Mouse (Mus musculus): ENCODE results near the gene Znrf3.

Znrf3 gene

DNA sequence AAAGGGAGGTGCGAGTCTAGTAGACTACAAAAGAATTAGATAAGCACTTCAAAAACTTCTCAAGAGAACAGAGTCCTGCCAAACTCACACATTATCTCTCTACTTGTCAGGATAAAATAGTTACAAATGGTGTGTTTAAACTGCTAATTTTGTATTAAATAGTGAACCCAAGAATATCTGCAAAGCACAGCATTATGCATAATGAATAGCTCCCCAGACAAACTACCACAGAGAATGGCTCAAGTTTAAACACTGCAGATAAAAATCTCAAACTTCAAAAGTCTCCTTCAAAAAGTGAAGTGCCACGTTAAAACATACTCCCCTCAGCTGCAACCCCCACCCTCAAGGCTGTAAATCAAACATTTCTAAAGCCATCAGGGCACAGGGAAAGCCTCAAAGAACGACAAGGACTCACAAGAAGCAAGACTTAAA, 2.0 kb downstream of the Znrf3 start:
- no peak for DNase-seq (ENCODE audit: low spot score in 2 of 2)

DNA sequence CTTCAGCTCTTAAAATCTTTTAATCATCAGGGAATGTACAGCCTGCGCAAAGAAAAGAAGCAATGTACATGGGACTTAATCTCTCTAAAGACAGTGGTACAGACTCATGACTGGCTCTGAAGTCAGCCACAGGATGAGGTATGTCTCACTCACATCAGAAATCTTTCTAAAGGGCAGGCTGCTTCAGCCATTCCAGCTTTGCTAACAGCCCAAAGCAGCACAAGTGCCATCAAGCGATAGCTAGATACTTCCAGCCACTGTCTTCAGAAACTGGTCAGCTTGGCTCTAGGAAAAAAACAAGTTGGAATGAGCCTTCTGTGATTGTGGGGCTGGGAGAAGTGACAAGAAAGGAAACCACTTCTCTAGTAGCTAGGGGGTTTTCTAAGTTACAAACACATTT, 7.0 kb downstream of the Znrf3 start:
- no peak for DNase-seq (ENCODE audit: low spot score in 2 of 2)

DNA sequence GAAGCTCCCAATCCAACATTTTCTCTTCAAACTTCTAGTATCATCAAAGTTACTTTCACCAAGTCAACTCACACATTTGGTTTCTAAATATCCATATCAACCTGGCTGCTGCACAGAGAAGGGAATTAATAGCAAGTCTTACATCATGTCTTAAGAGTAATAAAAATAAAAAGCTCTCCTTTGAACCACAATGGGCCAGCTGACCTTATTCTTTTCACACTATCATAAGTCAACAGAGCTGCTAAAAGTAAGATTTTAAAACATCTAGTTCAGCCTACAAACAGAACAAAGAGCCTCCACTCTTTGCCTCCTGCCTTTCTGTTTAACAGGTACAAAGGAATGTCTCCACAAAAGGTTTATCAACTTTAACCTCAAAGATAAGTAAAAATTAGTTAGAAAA, 7.7 kb downstream of the Znrf3 start:
- no peak for DNase-seq (ENCODE audit: low spot score in 2 of 2)

DNA sequence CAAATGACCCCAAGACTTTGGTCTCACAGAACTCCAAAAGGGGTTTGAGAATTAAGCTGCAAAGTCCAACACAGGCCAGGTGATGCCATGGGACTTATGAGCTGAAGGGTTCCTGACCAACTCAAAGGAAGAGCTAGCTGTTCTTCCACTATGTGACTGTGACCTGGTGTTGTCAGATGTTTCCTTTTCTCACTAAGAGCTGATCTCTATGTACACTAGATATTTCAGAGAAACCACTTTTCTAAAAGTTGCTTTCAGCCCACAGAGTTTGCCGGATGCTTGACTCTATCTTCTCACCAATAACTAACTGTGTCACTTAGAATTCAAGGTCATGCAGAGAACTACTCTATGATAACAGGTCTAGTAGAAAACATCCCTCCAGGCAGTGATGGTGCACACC, 9.2 kb downstream of the Znrf3 start:
- DNase-seq (ENCODE audit: low spot score in 2 of 2), result no peak

DNA sequence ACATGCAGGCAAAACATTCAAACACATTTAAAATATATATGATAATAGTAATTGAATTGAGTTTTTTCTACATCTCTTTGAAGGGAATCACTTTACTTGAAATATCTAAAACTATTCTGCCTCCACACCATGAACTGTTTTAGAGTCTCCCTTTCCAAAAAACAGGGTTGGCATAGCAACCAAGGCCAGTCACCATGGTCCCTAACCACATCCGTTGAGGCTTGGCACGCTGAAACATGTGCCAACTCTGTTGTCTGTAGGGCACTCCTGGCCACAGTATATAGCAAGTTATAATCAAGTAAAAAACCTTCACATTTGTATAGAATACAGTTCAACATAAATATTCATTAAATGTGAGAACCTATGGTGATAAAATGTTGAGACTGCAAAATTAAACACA, 12.3 kb downstream of the Znrf3 start:
- peak; percentile 68 to 71 for DNase-seq (ENCODE audit: low spot score in 2 of 2)

DNA sequence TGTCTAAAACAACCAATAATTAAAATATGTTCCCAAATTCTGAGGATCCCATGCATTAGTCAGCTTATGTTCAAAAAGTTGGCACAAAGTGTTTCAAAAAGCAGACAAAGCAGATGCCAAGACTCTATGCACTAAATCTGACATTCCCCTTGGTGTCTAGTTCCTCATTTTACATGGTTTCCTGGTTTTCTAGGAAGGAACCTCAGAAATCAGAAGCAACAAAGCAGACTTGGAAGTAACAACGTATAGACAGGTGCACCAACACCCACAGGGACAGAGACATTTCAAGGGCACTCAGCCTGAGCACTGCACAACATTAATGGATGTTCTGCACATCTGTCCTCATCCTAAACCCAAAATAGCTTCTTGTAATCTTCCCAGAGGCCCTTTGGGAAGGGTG, 13.8 kb downstream of the Znrf3 start:
- no peak for DNase-seq (ENCODE audit: low spot score in 2 of 2)

DNA sequence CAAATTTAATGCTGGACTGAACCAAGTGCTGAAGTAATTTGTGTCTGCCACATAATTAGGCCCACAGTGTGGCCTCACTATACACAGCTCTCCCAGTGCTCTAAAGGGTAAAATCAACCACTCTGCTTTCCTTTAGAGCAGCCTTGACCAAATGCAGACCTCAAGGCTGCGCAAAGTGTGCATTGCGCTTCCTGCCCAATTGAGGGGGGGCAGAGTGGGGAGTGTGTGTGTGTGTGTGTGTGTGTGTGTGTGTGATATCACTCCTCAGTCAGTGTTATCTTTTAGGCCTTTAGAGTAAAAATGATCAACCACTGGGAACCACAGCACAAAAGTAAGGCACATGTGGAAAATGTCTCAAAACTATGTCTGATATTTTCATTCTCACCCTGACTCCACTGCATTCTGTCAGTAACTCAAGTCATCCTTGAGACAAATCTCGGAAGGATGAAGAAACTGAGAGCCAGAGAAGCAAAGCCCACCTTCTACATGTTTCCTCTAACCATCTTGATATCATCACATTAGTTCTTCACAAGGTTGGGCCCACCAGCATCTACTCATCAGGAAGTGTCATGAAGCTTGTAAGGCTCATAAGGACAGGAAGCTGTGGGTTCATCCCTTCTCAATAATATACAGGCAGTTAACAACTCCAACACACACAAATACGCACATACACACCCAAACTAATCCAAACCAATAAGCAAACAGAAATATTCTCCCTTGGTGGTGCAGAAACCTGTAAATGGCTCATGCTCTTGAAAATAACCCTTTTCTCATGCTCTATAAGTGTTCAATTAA, 15.1 kb downstream of the Znrf3 start:
- DNase-seq (ENCODE audit: low spot score in 2 of 2), result no peak

DNA sequence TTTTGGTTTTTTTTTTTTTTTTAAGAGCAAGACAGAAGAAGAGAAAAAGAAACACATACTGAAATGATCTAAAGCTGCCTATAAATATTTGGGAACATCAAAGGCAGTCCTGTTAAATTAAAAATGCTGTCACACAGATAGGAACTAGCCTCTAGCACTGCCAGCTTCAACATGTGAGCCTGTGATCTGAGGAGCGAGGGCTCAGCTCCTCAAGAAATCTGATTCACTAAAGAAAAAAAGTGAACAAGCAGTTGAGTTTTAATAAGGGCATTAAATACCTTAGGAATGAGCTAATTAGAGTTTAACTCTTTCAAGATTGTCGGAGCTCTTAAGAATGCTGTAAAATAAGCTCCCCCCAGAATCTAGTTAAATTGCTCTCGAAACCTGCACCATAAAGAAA, 17.4 kb downstream of the Znrf3 start:
- no peak for DNase-seq (ENCODE audit: low spot score in 2 of 2)

DNA sequence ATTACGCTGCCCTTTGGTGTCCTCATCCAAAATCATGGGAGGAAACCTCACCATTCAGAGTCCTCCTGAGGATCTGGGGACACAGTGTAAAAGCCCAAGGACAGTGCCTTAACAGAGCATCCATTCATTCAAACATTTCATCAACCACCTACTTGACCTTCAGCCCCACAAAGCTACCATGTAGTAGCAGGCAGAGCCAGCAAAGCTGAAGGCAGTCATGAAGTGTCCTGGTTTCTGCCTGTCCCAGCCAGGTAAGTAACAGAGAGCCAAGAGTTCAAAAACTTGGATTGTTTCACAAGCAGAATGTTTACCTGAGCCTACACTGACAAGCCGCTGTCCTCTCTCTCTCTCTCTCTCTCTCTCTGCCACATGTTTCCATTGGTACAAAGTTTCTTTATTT, 18.3 kb downstream of the Znrf3 start:
- DNase-seq (ENCODE audit: low spot score in 2 of 2), result no peak

DNA sequence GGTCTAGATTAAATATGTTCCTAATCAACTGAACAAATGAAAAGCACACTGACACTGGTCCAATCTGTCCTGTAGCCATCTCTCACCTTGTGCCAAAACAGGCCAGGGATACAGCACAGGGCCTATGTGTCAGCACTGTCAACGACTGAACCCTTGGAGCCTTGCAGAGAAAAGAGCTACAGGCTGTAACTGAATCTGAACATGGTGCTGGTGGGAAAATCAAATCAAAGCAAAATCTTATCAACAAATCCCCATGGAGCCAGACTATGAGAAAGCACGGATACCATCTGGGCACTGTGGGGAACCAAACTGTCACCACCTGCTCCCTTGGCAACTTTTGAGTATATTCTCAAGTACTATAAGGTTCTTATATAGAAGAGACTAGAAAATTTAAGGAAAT, 19.5 kb downstream of the Znrf3 start:
- no peak for DNase-seq (ENCODE audit: low spot score in 2 of 2)

DNA sequence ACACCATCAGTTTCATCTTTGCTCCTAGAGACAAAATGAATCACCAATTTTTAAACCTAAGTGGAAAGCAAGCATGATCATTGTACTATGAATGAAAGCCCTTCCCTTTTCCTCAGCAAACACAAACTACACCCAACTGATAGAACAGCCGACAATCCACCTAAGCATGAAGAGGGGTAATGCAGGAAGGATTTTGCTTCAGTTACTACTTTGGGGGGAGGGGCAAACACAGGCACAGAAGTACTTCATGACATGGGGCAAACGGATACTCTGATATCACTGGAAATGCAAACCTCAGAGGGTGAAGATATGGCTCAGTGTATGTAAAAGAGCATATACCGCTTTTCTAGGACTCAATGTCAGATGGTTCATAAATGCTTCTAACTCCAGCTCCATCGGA, 20.5 kb downstream of the Znrf3 start:
- no peak for DNase-seq (ENCODE audit: low spot score in 2 of 2)

DNA sequence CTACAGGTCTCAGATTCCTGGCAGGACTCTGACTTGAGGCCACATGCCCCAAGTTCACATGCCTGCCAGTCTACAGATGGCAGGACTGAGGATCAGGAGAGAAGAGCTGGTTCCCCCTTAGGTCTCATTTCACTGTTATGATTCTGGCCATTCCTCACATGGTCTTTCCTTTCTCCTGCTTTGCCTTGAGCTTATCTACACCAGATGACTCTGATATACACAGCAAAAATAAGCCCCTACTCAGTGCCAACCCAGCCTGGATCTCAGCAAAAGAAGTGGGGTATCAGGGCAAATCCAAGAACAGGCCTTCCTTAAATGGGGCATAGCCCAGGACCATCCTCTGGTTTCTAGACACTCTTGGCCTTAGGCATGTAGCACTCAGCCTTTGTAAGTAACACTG, 21.6 kb downstream of the Znrf3 start:
- no peak for DNase-seq (ENCODE audit: low spot score in 2 of 2)

DNA sequence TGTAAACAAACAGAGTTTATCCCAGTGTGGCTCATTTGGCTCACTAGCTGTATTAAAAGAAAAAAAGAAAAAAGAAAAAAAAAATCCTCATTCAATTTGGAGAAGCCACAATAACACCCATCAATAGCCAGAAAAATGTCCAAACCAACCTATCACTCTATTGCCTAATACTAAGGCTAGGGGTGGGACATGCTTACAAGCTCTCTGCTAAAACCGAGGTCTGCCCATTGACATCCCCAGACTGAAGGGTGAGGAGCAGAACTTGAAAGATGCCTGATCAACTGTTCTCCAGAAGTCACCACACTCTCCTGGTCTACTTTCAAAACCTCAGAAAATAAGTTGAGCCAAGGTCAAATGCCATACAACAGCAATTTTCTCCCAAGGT, 22.4 kb downstream of the Znrf3 start:
- DNase-seq (ENCODE audit: low spot score in 2 of 2), result no peak

DNA sequence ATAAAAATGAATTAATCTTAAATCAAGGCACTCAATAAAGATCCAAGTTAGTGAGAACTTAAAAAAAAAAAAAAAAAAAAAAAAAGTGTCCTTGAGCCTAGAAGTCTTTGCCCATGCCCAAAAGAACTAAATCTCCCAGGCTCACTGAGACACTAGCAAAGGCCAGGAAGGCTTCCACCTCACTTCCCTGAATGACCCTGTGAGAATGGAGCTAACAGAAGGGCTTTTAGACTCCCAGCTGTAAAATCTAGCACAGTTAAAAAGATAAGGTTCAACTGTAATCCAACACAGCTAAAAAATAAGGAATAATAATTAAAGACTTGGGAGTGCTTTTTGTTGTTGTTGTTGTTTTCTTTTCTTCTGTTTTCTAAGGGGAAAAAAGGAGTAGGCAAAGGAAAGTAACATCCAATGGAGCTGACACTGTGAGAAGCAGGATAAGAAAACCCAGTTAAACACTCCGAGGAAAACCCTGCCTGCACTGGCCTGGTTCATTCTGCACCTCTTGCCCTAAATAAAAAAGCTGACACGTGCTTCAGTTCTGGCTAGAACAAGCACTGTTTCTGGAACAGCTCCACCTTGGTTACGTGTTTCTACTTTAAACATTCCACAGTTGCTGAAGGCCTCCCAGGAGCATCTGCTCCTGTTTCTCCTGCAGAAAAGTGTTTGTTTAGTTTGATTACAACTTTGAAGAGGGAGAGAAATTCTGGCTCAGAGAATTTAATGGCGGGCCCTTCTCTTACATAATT, 23.0 kb downstream of the Znrf3 start:
- DNase-seq (ENCODE audit: low spot score in 2 of 2), result no peak

DNA sequence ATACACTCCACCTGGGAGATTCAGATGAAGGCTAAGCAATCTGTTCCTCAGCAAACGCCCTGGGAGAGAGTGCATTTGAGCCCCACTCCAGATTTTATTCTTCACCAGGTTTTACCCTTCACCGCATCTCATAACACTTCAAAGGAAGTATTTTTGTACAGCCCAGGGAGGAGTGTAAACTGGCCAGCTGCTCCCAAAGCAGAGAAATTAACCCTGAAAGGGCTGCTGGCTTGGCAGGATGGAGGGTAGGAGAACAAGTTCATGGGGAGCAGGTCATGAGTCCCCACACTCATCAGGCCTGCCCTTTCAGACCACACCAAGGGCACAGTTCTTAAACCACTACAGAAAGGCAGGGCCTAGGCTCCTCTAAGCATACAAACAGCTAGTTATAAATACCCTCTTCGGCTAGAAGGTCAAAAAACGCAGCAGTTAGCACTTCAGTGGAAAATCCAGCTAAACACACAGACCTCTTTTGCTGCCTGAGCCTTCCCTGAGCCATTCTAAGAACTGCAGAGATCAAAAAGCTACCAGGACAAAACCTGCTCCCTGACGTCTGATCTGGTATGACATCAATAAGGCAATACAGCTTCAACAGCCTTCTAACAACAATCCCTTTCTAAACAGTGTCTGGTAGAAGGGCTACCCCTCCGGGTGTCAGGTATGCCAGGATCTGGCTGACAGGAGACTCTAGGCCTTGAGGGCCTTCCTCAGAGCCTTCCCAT, 28.9 kb downstream of the Znrf3 start:
- DNase-seq (ENCODE audit: low spot score in 2 of 2), result no peak

DNA sequence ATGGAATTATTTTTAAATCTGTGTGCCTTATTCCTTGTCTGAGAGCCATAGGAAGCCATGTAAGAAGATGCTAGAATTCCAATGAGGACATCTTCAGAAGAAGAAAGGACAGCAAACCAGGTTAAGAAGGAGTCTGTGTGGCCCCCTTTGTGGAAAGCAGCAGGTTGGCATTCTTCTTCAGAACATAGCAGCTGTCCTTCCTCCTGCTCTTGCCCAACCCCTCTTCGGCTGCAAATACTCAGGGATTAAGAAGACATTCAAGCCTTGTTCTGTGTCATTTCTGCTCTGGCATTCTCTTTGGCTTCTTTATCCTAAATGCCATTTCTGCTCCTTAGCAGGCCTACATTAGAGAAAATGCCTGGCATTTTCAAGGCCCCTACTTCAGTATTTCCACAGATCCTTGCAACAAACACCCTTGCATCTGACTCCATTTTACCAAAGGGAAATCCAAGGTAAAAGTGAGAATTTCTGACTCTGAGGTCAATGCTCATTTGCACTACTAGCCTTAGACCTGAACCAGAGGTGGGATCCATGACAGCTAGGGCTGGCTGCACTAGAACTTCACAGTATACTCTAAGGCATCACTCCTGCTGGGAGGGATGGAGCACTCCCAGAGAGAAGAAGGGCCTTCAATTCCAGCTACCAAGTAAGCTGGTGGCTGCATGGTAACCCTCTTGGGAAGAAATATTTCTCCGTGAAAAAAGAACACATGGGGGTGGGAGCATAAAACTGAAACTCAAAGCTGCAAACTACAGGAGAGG, 29.6 kb downstream of the Znrf3 start:
- no peak for DNase-seq (ENCODE audit: low spot score in 2 of 2)

DNA sequence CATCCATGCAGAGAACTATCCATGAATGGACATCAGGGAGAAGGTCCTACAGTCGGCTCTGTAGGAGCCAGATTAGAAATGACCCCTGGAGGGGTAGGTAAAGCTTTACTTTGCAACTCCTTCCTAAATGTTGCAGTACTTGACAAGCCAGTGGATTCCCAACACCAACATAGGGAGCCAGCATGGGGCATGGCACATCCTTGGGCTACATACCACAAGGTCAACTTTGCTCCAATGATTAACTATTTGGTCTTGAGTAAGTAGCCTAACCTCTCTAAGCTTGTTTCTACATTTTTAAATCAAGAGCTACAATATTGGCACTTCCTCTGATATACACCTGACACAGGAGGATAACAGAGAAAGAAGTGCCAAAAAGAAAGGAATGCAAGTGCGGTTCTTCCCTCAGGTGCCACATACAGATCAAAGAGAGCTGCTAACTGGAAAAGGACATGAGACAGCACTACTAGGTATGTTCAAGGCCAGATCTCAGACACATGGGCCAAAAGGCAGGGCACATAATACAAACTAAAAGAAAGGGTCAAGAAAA, 31.9 kb downstream of the Znrf3 start:
- no peak for DNase-seq (ENCODE audit: low spot score in 2 of 2)

DNA sequence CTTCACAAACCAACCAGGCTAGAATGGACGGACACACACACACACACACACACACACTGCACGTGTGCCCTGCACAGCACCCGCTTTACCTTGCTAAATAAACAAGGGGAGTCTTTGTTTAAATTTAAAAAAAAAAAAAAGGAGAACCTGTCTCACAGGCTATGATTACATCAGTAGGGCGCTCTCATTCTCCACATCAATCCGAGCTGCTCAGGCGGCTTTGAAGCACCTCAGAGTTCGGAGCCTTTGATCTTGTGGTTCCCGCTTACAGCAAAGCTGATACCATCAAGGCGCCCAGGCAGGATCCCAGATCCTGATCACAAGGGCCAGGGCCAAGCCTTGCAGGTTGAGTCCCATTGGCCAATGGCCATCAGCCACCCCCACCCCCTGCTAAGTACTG, 33.1 kb downstream of the Znrf3 start:
- DNase-seq (ENCODE audit: low spot score in 2 of 2), result peak; percentile 76 to 79

DNA sequence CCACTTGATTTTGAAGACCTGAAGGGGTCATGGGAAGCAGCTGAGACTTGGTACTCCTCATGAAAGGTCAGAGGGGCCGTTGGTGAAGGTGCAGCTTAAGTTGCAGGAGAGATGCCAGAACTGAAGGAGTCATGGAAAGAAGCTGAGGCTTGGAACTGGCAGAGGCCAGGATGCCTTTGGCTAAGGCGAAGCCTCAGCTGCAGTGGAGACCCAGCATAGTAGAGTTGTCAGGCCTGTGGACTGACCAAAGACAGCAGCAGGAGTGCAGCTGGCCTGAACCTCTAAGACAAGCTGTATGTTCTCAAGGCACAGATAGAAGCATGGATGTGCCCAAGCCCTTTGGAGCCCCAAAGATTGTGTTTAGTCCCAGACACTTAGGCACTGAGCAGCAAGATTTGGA, 40.5 kb downstream of the Znrf3 start:
- DNase-seq (ENCODE audit: low spot score in 2 of 2), result no peak

DNA sequence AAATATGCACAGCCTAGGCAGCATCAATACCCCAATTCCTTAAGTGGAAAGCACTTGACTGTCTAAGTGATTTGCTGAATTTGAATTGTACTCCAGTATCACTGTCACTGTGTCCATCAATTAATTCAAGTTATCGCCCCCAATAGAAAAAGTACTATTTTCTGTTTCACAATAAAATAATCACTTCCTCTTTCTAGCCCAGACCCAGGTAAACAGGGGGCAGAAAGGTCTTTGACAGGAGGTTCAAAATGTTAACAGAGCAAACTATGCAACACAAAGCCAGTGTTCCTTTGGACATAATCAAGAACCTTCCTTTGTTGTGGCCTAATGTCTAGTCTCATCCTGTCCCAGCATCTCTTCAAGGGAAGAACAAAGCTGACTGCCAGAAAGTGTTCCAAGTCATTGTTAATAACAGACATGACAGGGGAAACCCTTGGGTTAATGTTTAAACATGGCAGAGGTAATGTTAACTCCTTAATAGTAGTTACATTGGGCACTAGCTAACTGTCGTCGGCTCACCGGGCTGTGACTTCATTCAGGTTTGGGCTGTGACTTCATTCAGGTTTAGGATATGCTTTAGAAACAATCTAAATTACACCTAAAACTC, 42.4 kb downstream of the Znrf3 start:
- DNase-seq (ENCODE audit: low spot score in 2 of 2), result no peak

DNA sequence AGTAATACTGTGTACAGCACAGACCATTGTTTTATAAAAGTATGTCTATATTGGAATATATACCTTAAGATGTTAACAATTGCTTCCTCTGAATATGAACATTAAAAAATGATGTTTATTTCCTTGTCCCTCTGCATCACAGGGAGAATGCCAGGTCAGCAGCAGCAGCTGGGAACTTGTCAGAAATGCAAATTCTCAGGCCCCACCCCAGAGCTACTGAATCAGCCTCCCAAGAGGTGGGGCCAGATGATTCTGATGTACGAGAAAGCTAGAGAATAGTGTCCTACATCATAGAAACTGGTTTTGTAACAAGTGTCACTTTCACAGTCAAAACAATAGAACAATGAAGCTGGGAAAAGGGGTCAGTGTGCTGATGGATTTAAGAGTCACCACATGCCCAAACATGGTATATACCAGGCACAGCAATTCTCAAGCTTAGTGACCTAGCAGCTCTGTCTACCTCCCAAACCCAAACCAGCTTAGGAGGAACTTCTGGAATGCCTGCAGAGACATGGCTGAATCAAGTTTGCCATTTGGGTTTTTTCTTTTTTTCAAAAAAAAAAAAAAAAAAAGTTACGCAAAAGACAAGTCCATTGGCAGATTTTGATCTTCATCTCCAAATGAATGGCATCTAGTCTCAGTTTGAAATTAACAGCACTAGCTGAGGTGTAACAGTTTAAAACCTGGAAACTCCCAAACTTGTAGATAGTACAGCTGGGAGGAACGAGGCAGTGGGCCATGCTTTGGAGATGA, 46.2 kb downstream of the Znrf3 start:
- no peak for DNase-seq (ENCODE audit: low spot score in 2 of 2)
